Mouse (Mus musculus): ENCODE data around the gene Rnf146. TPM values are rescaled to one million over a fixed set of nuclear protein-coding genes. Genes with fewer than 3 reads are reported as not detected.

The Rnf146 gene
- polyA plus RNA-seq, 1 experiment from 2014 or later = 36.9 TPM

- no peaks in the 10 kb centered on the region for H3K9me3 ChIP-seq (replicated peaks)
- H3K27me3 ChIP-seq (replicated peaks) = no peaks in the 10 kb centered on the region
- no peak overlapping the region for H3K27ac ChIP-seq (ENCODE audit: poor library complexity, severe bottlenecking)
- no peak for ATAC-seq (ENCODE audit: insufficient number of reproducible peaks, low FRiP score)
- no peak overlapping the region for H3K4me2 ChIP-seq
- H3K4me1 ChIP-seq (replicated peaks) = peaks cover 8% of the 10 kb centered on the region
- H3K9ac ChIP-seq = no peak overlapping the region
- WGBS = 60% methylated on average over 4 of the region's 4 CpGs
- H3K36me3 ChIP-seq = peaks cover 31% of the 10 kb centered on the region
- H3K4me3 ChIP-seq = no peak overlapping the region
Measured at GRCm38 (mm10) chr10:29344232-29344631, 18.0 kb downstream of the Rnf146 start.

GRCm38 (mm10) chr10:29338355-29339056, 23.7 kb downstream of the Rnf146 start:
- no peak overlapping the region for H3K9ac ChIP-seq
- H3K27me3 ChIP-seq (replicated peaks) = no peaks in the 10 kb centered on the region
- H3K36me3 ChIP-seq = peaks cover 15% of the 10 kb centered on the region; the same call in 1 of the 2 replicates
- H3K27ac ChIP-seq (ENCODE audit: poor library complexity, severe bottlenecking) = no peak overlapping the region
- no peaks in the 10 kb centered on the region for H3K9me3 ChIP-seq (replicated peaks)
- H3K4me1 ChIP-seq (replicated peaks) = 0 out of 2 replicates have a peak, but pooled peaks cover 2% of the 10 kb centered on the region
- no peak overlapping the region for H3K4me3 ChIP-seq
- H3K4me2 ChIP-seq = no peak overlapping the region
- 53% methylated on average over 4 of the region's 4 CpGs for WGBS
- no peak for ATAC-seq (ENCODE audit: insufficient number of reproducible peaks, low FRiP score)

- Histone ChIP-seq H3K27me3 (replicated peaks) (no peaks in the 10 kb centered on the region), H3K9ac (no peak overlapping the region), H3K9me3 (replicated peaks) (no peaks in the 10 kb centered on the region), H3K4me3 (no peak overlapping the region), H3K36me3 (0 out of 2 replicates have a peak, but pooled peaks cover 9% of the 10 kb centered on the region), H3K4me1 (replicated peaks) (0 out of 2 replicates have a peak, but pooled peaks cover 2% of the 10 kb centered on the region), H3K4me2 (no peak overlapping the region), H3K27ac (ENCODE audit: poor library complexity, severe bottlenecking) (no peak overlapping the region)
- ATAC-seq (ENCODE audit: insufficient number of reproducible peaks, low FRiP score) = no peak
- 64% methylated on average over 4 of the region's 4 CpGs for WGBS
Measured at GRCm38 (mm10) chr10:29333836-29334235, 28.4 kb downstream of the Rnf146 start.

GRCm38 (mm10) chr10:29324817-29325216, 37.4 kb downstream of the Rnf146 start:
- Histone ChIP-seq H3K4me2 (no peak overlapping the region), H3K36me3 (peaks cover 6% of the 10 kb centered on the region; the same call in 1 of the 2 replicates), H3K4me1 (replicated peaks) (no peaks in the 10 kb centered on the region), H3K9me3 (replicated peaks) (no peaks in the 10 kb centered on the region), H3K9ac (no peak overlapping the region), H3K4me3 (no peak overlapping the region), H3K27me3 (replicated peaks) (no peaks in the 10 kb centered on the region), H3K27ac (ENCODE audit: poor library complexity, severe bottlenecking) (no peak overlapping the region)
- no peak for ATAC-seq (ENCODE audit: insufficient number of reproducible peaks, low FRiP score)
- WGBS = 85% methylated on average over 2 of the region's 2 CpGs

- Histone ChIP-seq H3K4me1 (replicated peaks) (no peaks in the 10 kb centered on the region), H3K4me3 (peak overlapping the region; percentile 66), H3K4me2 (peak overlapping the region; percentile 71), H3K9ac (0 out of 2 replicates have a peak overlapping the region, but pooled peaks have one; percentile 79), H3K27me3 (replicated peaks) (no peaks in the 10 kb centered on the region), H3K9me3 (replicated peaks) (no peaks in the 10 kb centered on the region), H3K27ac (ENCODE audit: poor library complexity, severe bottlenecking) (no peak overlapping the region), H3K36me3 (peaks cover 11% of the 10 kb centered on the region)
- WGBS = 40% methylated on average over 5 of the region's 5 CpGs
- no peak for ATAC-seq (ENCODE audit: insufficient number of reproducible peaks, low FRiP score)
Measured at GRCm38 (mm10) chr10:29313905-29314304, 48.3 kb downstream of the Rnf146 start.

- WGBS = 0% methylated on average over 46 of the region's 49 CpGs
- peak; percentile 98 for ATAC-seq (ENCODE audit: insufficient number of reproducible peaks, low FRiP score)
- H3K9ac ChIP-seq = peak within 1 kb of the TSS; percentile 79
Measured at GRCm38 (mm10) chr10:29313064-29313638, 49.1 kb downstream of the Rnf146 start, which contains the start of gene Echdc1. TSS of gene Echdc1 (plus strand) at chr10:29313166.

GRCm38 (mm10) chr10:29311480-29312219, 50.6 kb downstream of the Rnf146 start:
- no peak overlapping the region for H3K4me3 ChIP-seq
- no peak overlapping the region for H3K4me2 ChIP-seq
- no peaks in the 10 kb centered on the region for H3K27me3 ChIP-seq (replicated peaks)
- no peak for ATAC-seq (ENCODE audit: insufficient number of reproducible peaks, low FRiP score)
- WGBS = 78% methylated on average over 4 of the region's 4 CpGs
- no peaks in the 10 kb centered on the region for H3K4me1 ChIP-seq (replicated peaks)
- no peaks in the 10 kb centered on the region for H3K36me3 ChIP-seq
- H3K27ac ChIP-seq (ENCODE audit: poor library complexity, severe bottlenecking) = no peak overlapping the region
- no peak overlapping the region for H3K9ac ChIP-seq
- no peaks in the 10 kb centered on the region for H3K9me3 ChIP-seq (replicated peaks)

More at GRCm38 (mm10) chr10:29313064-29313638, 49.1 kb downstream of the Rnf146 start, which contains the start of gene Echdc1:
- no peaks in the 10 kb centered on the region for H3K27me3 ChIP-seq (replicated peaks)
- H3K9me3 ChIP-seq (replicated peaks) = no peaks in the 10 kb centered on the region
- peak within 1 kb of the TSS; percentile 71 for H3K4me2 ChIP-seq
- H3K36me3 ChIP-seq = peaks cover 4% of the 10 kb centered on the region
- H3K27ac ChIP-seq (ENCODE audit: poor library complexity, severe bottlenecking) = peak within 1 kb of the TSS; percentile 78
- no peaks in the 10 kb centered on the region for H3K4me1 ChIP-seq (replicated peaks)
- peak within 1 kb of the TSS; percentile 66 for H3K4me3 ChIP-seq

GRCm38 (mm10) chr10:29302230-29302629, 60.0 kb downstream of the Rnf146 start:
- no peaks in the 10 kb centered on the region for H3K36me3 ChIP-seq
- H3K9ac ChIP-seq = no peak overlapping the region
- no peak overlapping the region for H3K4me3 ChIP-seq
- ATAC-seq (ENCODE audit: insufficient number of reproducible peaks, low FRiP score) = no peak
- H3K4me1 ChIP-seq (replicated peaks) = no peaks in the 10 kb centered on the region
- no peaks in the 10 kb centered on the region for H3K27me3 ChIP-seq (replicated peaks)
- no peak overlapping the region for H3K4me2 ChIP-seq
- WGBS = 90% methylated on average over 4 of the region's 4 CpGs
- H3K9me3 ChIP-seq (replicated peaks) = no peaks in the 10 kb centered on the region
- H3K27ac ChIP-seq (ENCODE audit: poor library complexity, severe bottlenecking) = no peak overlapping the region

Other genes starting within 250 kb of the Rnf146 start
- gene Soga3, start 218.6 kb downstream of the Rnf146 start, polyA plus RNA-seq (2016; fragmentation: Nextera tagmentation; extraction: Ambion mirVana) = 0.38 and 1.3 TPM in 2 replicates
- not detected in 2 replicates for gene Gm49353, start 163.5 kb downstream of the Rnf146 start, polyA plus RNA-seq (2016; fragmentation: Nextera tagmentation; extraction: Ambion mirVana)
- gene 9330159F19Rik, start 150.8 kb downstream of the Rnf146 start, polyA plus RNA-seq (2016; fragmentation: Nextera tagmentation; extraction: Ambion mirVana) = 0.14 and 0.27 TPM in 2 replicates
- 27.2 and 28.5 TPM in 2 replicates for gene Echdc1, start 49.3 kb downstream of the Rnf146 start, polyA plus RNA-seq (2016; fragmentation: Nextera tagmentation; extraction: Ambion mirVana)
- 15.4 and 16.3 TPM in 2 replicates for gene Rspo3, start 173.4 kb upstream of the Rnf146 start, polyA plus RNA-seq (2016; fragmentation: Nextera tagmentation; extraction: Ambion mirVana)